Mouse (Mus musculus) right cerebral cortex, adult 18-20 months (tissue): ENCODE results near the gene Nfkbie.

Source experiments
- DNase-seq: peaks from one replicate; pipeline ENCODE4 v3.0.0; 2022; ENCODE audit warnings: mixed read lengths

Gene Nfkbie

DNA sequence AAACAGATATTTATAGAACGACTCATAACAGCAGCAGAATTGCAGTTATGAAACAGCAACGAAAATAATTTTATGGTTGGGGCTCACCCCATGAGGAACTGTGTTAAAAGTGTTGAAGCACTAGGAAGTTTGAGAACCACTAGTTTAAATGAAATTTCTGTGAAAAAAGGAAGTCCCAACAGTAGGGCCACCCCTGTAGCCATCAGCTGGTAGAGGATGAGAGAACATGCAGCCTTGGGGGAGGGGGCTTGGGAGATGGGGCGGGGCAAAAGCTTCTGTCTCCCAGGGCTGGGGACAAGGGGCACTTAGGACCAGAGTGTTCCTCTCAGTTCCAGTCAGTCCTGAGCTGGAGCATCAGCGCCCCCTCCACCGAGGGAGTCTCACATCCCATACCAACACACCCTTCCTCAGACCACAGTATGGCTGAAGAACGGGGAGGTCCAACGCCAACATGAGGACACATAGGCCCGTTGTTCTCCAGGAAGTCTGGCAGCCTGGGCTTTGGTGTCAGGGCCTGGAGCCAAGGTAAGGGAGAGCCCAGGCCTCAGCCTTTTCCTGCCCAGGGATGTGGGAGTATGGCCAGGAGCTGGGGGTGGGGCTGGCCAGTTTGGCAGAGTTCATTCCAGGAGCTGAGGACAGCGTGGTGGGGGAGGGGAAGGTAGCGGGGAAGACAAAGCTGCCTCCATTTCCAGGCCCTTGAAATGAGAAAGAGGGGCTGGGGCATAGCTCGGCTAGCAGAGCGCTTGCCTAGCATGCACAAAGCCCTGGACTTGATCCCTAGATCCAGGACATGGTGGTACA, 28.8 kb downstream of the Nfkbie start:
- peak; percentile 70 for DNase-seq

GRCm38 (mm10) chr17:45584939-45585678, 29.6 kb downstream of the Nfkbie start:
- peak; percentile 69 for DNase-seq

DNA sequence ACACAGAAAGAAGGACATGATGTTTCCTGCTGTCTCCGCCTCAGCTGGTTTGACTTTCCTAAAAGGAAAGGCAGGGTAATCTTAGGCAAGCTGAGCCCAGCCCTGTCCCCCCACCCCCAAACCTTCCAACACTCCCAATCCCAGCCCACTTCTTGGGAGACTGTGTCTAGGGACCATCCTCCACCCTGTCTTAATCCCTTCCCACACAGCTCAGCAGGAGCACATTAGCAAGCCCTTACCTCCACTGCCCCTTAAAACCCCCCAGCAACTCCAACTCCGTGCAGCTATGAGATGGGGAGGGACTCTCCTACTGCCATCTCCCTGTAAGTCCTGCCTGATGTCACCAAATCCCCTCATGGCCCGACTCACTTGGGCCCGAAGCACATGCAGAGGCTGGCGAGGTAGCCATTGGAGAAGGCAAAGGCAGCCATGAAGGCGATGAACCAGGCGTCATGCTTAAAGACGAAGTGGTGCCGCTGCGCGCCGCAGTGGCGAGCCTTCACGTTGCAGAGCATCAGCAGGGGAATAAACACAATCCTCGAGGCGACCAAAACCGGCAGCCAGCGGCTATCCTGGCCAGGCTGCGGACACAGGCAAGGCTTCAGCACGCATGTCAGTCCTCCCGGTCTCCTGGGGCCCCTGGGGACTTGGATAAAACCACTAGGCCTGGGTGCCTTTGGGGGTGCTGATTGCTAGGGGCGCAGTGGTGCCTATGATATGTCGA, 30.4 kb downstream of the Nfkbie start:
- DNase-seq: no peak

GRCm38 (mm10) chr17:45586449-45586837, 30.9 kb downstream of the Nfkbie start:
- DNase-seq: no peak

- DNase-seq: no peak
These were observed 32.9 kb downstream of the Nfkbie start for GRCm38 (mm10) chr17:45588370-45588769.

- DNase-seq: no peak
These were observed 33.7 kb downstream of the Nfkbie start for GRCm38 (mm10) chr17:45589236-45589635.

- DNase-seq: no peak
These were observed 34.3 kb downstream of the Nfkbie start for GRCm38 (mm10) chr17:45589844-45590243.

DNA sequence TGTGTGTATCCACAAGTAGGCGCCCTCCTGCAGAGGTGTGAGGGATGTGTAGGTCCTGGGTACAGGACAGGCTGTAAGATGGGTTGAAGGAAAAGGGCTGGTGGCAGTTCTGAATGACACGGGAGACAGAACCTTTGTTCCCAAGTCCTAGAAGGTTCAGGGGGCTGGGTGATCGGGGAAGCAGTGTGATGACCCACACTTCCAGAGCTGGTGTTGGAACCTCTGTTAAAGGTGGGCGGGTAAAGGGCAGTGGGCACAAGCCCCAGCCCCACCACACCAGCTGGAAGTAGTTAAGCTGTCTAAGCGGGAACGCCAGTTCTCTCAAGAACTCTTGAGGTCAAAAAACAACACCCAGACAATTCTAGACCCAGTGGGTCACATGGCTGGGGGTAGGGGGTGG, 34.9 kb downstream of the Nfkbie start:
- DNase-seq: no peak

- no peak for DNase-seq
These were observed 36.5 kb downstream of the Nfkbie start for GRCm38 (mm10) chr17:45591701-45592605.

- no peak for DNase-seq
These were observed 37.3 kb downstream of the Nfkbie start for GRCm38 (mm10) chr17:45592606-45593431.

DNA sequence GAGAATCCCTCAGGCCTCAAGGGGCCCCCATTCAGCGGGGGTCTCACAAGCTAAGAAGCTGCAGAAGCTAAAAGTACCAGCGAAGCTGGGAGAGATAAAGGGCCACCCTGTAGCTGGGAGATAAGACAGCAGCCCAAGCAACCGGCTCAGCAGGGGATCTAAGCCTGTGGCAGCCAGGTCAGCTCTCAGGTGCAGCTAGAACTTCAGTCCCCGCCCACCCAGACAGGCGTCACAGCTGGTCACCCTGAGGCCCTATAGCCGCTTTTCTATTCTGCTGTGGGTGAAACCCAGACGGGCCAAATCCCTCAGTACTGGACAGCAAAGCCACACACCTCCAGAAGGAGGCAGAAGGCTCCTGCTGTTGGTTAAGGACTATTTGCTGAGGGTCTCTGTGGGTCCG, 38.0 kb downstream of the Nfkbie start:
- no peak for DNase-seq

GRCm38 (mm10) chr17:45594195-45594594, 38.7 kb downstream of the Nfkbie start:
- no peak for DNase-seq

DNA sequence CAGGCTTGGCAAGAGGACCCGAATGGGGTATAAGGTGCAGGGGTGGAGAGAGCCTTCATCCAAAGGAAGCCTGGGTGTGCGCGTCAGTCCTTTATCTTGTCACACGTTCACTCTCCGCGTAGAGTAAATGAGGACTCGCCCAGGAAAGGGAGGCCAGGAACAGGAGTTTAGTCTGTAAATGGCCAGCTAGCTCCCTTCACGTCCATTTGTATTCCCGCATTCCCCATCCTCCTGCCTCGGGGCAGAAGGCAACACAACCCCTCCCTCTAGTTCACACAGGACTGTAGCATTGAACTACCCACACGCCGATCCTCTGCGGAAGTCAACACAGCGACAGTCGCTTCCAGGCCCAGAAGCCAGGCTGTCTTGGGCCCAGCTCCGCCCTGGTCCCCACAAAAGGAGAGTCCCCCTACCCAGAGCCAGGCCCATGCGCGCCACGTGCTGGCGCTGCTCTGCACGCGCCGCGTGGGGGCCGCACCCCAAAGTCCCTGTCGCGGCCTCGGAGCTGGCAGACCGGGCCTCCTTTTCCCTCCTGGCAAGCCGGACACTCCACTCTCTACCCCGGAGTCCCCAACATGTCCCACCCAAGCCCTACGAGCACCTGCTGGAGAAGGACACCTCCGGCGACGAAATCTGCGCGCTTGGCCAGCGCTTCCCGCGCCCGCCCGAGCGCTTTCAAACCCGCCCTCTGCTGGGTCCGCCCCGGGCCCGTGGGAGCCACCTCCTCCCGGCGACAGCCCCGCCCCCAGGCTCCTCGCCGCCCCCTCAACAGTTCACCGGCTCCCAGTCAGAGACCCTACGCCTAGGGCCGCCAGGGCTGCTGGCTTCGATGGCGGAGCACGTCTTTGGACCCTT, 39.6 kb downstream of the Nfkbie start:
- DNase-seq: peak; percentile 58

GRCm38 (mm10) chr17:45595736-45596390, 40.4 kb downstream of the Nfkbie start:
- DNase-seq: peak; percentile 57

- peak; percentile 69 for DNase-seq
These were observed 41.3 kb downstream of the Nfkbie start for GRCm38 (mm10) chr17:45596631-45597396.

DNA sequence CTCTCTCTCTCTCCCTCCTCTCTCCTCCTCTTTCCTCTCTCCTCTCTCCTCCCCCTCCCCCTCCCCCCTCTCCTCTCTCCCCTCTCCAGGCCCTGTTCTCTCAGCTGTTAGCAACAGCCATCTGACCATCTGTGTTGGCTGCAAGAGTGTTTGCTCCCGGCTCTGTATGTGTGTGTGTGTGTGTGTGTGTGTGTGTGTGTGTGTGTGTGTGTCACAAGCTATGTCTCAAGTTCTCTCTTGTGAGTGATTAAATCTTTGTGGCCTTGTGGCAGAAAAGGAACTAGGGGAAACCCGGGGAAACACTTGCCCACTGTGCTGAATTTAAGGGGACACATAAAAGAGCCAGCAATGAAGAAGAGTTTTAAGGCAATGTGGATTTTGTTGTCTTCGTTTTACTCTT, 42.3 kb downstream of the Nfkbie start:
- DNase-seq: no peak

DNA sequence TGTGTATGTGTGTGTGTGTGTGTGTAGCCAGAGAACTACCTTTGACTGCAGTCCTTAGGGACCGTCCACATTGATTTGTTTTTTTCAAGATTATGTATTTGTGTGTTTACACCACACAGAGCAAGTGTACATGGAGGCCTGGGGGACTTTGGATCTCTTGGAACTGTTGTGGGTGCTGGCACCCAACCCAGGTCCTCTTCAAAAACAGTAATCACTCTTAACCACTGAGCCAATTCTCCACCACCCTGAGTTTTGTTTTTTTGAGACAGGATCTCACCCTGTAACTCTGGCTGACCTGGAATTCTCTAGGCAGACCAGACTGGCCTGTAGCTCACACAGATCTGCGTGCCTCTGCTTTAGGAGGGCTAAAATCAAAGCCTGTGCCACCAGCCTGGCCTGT, 42.9 kb downstream of the Nfkbie start:
- DNase-seq: no peak

- no peak for DNase-seq
These were observed 43.4 kb downstream of the Nfkbie start for GRCm38 (mm10) chr17:45598891-45599290.
